Mouse (Mus musculus) stomach, embryonic 14.5 days (tissue): ENCODE data around the gene Mpdz. TPM values are rescaled to one million over a fixed set of nuclear protein-coding genes. Genes with fewer than 3 reads are reported as not detected.

Source experiments
- ATAC-seq: fragments of 200-750 bp; cut with Nextera tagmentation; 2 replicates; pipeline ENCODE4 v1.8.0; 2017; ENCODE audit warnings: low read depth, moderate TSS enrichment; ENCODE audit not compliant: insufficient number of reproducible peaks, insufficient read depth, low FRiP score
- H3K27ac ChIP-seq: fragments of 300-500 bp; sonication (generic); 2 replicates; pipeline ENCODE4 v1.5.1; 2014; ENCODE audit warnings: mild to moderate bottlenecking, low read length, moderate library complexity, mixed read lengths
- H3K27me3 ChIP-seq: fragments of 300-500 bp; sonication (generic); 2 replicates; pipeline ENCODE4 v1.6.1; 2014; ENCODE audit warnings: low read length, control low read depth, mixed read lengths; ENCODE audit not compliant: control insufficient read depth, insufficient read depth
- H3K36me3 ChIP-seq: fragments of 300-500 bp; sonication (generic); 2 replicates; pipeline ENCODE4 v1.6.1; 2014; ENCODE audit warnings: mild to moderate bottlenecking, control low read depth, low read length, moderate library complexity, mixed read lengths; ENCODE audit not compliant: control insufficient read depth, insufficient read depth
- H3K4me1 ChIP-seq: fragments of 300-500 bp; sonication (generic); 2 replicates; pipeline ENCODE4 v1.6.1; 2014; ENCODE audit warnings: low read length, control low read depth, mixed read lengths; ENCODE audit not compliant: control insufficient read depth, insufficient read depth
- H3K4me2 ChIP-seq: fragments of 300-500 bp; sonication (generic); replicated peaks from 2 replicates; pipeline ENCODE4 v1.6.1; 2014; ENCODE audit warnings: low read depth, low read length, control low read depth
- H3K4me3 ChIP-seq: fragments of 300-500 bp; sonication (generic); 2 replicates; pipeline ENCODE4 v1.5.1; 2014; ENCODE audit warnings: low read depth, low read length, control low read depth
- H3K9ac ChIP-seq: fragments of 300-500 bp; sonication (generic); replicated peaks from 2 replicates; pipeline ENCODE4 v1.6.1; 2014; ENCODE audit warnings: low read depth, mild to moderate bottlenecking, control low read depth, low read length, moderate library complexity, mixed read lengths
- H3K9me3 ChIP-seq: fragments of 300-500 bp; sonication (generic); 2 replicates; pipeline ENCODE4 v1.6.1; 2016; ENCODE audit warnings: low read depth, low read length, control low read depth; ENCODE audit not compliant: control insufficient read depth
- WGBS: fragments of 180-500 bp; shearing (Covaris S2); extraction: QIAGEN DNeasy Blood & Tissue Kit; methylation state at CpG from one replicate; pipeline ENCODE4 v1.1.7; 2014; 5-methylcytosine and 5-hydroxymethylcytosine counted together
- polyA plus RNA-seq: library from polyadenylated mRNA; unstranded; fragments of >200 nt; fragmentation: Nextera tagmentation; extraction: Ambion mirVana; gene quantifications from 2 replicates; pipeline ENCODE4 v1.2.1, GENCODE M21; 2014

The Mpdz gene
- polyA plus RNA-seq, 1 experiment from 2014 or later = 35.1 TPM

DNA sequence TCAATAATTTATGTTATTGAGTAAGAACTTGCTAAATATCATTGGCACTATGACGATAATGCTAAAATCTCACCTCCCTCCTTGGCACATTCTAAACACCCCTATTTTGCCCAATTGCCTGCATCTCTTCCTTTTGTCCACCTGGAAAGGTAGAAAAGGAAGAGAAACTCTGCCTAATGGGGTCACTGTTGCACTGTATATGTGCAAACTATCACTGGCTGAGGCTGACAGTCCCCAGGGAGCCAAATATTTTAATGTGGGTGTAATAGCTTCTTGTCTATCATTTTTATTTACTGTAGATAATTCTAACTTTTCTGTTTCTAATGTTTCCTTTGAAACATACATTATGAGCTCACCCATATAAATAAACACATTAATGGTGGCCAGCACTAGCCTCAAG, 190.3 kb downstream of the Mpdz start:
- H3K27ac ChIP-seq = no peak overlapping the region
- H3K4me2 ChIP-seq = no peak overlapping the region
- H3K4me1 ChIP-seq = no peaks in the 10 kb centered on the region
- H3K27me3 ChIP-seq = no peaks in the 10 kb centered on the region
- 85% methylated on average over 1 of the region's 1 CpGs for WGBS
- H3K4me3 ChIP-seq = no peak overlapping the region
- H3K36me3 ChIP-seq = no peaks in the 10 kb centered on the region
- ATAC-seq = no peak
- no peak overlapping the region for H3K9ac ChIP-seq
- no peaks in the 10 kb centered on the region for H3K9me3 ChIP-seq

DNA sequence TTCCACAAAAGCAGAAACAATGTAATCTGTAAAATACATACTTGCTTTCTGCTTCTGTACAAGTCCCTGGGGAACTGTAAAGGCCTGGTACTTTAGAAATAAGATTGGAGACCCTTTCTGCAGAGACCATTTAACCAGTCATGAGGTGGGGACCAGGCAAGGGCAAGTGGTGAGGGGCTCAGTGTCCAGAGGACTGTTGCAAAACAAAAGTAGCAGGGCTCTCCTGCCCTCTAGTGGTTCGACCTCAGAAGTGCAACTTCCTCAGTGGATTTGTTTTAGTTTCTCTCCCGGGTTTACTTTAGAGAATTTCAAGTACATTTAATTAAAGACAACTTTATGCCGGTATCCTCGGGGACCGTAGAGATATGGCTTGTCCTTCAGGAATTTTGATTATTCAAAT, 190.7 kb downstream of the Mpdz start:
- no peak overlapping the region for H3K4me2 ChIP-seq
- 9% methylated on average over 5 of the region's 5 CpGs for whole genome bisulfite sequencing
- H3K9ac ChIP-seq = no peak overlapping the region
- H3K4me3 ChIP-seq = no peak overlapping the region
- H3K27me3 ChIP-seq = no peaks in the 10 kb centered on the region
- no peak for ATAC-seq
- no peak overlapping the region for H3K27ac ChIP-seq
- H3K36me3 ChIP-seq = no peaks in the 10 kb centered on the region
- no peaks in the 10 kb centered on the region for H3K4me1 ChIP-seq
- no peaks in the 10 kb centered on the region for H3K9me3 ChIP-seq

DNA sequence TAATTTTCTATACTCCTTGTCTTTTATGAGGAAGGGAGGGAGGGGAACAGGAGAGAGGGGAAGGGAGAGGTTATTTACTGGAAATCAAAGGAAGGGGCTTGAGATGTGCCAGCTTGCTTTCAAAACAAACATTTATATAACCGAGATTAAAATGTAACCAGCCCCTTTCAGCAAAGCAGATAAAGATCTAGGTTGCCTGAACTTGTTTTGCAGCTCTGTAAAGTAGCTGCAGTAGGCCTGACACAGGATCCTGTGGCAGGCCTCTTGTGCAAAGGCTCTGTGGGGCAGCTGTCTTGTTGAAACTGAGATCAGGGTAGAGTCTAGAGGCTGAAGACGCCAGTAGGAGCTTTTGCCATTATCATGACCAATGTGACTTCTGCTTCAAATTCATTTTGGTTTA, 193.4 kb downstream of the Mpdz start:
- no peak overlapping the region for H3K27ac ChIP-seq
- no peaks in the 10 kb centered on the region for H3K9me3 ChIP-seq
- H3K4me3 ChIP-seq = no peak overlapping the region
- ATAC-seq = no peak
- no peak overlapping the region for H3K9ac ChIP-seq
- H3K36me3 ChIP-seq = no peaks in the 10 kb centered on the region
- H3K4me2 ChIP-seq = no peak overlapping the region
- WGBS = 37% methylated on average over 2 of the region's 2 CpGs
- H3K4me1 ChIP-seq = no peaks in the 10 kb centered on the region
- H3K27me3 ChIP-seq = no peaks in the 10 kb centered on the region

DNA sequence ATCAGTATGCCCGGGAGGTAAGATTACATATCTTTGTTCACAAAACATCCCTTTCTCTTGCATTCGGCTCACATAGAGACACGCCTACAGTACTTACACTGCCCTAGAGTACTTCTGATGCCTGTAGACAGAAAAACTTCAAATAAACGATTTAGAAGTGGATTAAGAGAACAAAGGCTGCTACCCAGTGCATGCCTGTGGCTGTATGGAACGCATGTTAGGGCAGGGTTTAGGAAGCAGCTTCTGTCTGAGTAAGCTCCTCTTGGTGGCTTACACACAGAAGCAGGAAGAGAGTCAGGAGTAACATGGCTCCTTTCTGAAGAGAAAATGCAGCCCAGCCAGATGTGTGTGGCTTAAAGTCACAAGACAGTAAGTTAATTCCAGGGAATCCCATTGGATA, 206.4 kb downstream of the Mpdz start:
- Histone ChIP-seq H3K27me3 (no peaks in the 10 kb centered on the region), H3K4me2 (no peak overlapping the region), H3K9ac (no peak overlapping the region), H3K27ac (no peak overlapping the region), H3K36me3 (no peaks in the 10 kb centered on the region), H3K4me3 (no peak overlapping the region), H3K4me1 (no peaks in the 10 kb centered on the region), H3K9me3 (no peaks in the 10 kb centered on the region)
- 0 out of 2 replicates have a peak, but pooled peaks have one; percentile 4 for ATAC-seq
- WGBS = 66% methylated on average over 5 of the region's 5 CpGs
